ENCODE assay signal across 8 mouse cellular contexts in the genomic region with DNA sequence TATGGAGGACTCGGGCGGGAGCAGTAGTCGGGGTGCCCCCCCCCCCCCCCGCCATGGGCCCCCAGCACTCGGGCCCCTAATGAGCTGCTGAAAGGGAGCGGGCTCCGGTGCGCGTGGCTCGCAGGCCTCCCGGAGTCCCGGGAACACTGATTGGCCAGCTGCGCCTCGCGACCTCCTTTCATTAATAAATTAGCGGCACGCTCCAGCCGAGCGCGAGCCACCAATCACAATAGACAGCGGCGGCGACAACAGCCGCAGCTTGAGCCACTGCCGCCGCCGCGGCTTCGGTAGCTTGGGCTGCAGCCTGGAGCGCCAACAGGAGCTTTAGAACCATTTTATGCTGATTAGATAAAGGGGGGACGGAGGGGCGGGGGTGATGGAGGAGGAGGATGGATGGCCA. TPM values are rescaled to one million over a fixed set of nuclear protein-coding genes. Genes with fewer than 3 reads are reported as not detected.
DNase-seq lines count a peak whose midpoint lies in the region; ATAC-seq and TF ChIP-seq lines count a peak whose summit lies in the region.

No protein-coding gene starts in this region.

- peak overlapping the region; percentile 52 for H3K4me3 ChIP-seq in heart, adult 2 months
- H3K4me3 ChIP-seq in heart, embryonic 13.5 days = peak overlapping the region; percentile 57
- peak overlapping the region; percentile 59 for H3K4me3 ChIP-seq in midbrain, embryonic 15.5 days

- no peak overlapping the region for H3K9ac ChIP-seq in heart, adult 2 months (ENCODE audit: low read depth, low read length)
- peak overlapping the region; percentile 38; the same call in 1 of the 2 replicates for H3K9ac ChIP-seq in heart, embryonic 13.5 days
- H3K9ac ChIP-seq in midbrain, embryonic 15.5 days = peak overlapping the region; percentile 55

- ATAC-seq in heart, embryonic 13.5 days (ENCODE audit: extremely low read depth, insufficient number of reproducible peaks, low FRiP score, low TSS enrichment) = no peak; the same call in 1 of the 2 replicates
- ATAC-seq in midbrain, embryonic 15.5 days (replicated peaks) = peak; percentile 70

- H3K9me3 ChIP-seq in heart, embryonic 13.5 days = no peaks in the 10 kb centered on the region
- no peaks in the 10 kb centered on the region for H3K9me3 ChIP-seq in midbrain, embryonic 15.5 days

- TF ChIP-seq CTCF in heart, adult 2 months (IDR thresholded peaks at IDR 0.05) = no peak

- H3K79me2 ChIP-seq in heart, adult 2 months (replicated peaks; ENCODE audit: control insufficient read depth, insufficient read depth, low read length) = no peaks in the 10 kb centered on the region

- intact Hi-C loops in heart, adult 2 months (cut with DNase I) = loop anchor here (10.0 kb wide), 1 partner anchor 1582 kb away; no protein-coding TSS in a partner anchor
- intact Hi-C loops in gastrocnemius, postnatal 36 days (cut with DNase I) = no loop called here

- no peaks in the 10 kb centered on the region; the same call in 1 of the 2 replicates for H3K4me1 ChIP-seq in heart, adult 2 months (ENCODE audit: control insufficient read depth, insufficient read depth, low read length)
- peaks cover 42% of the 10 kb centered on the region for H3K4me1 ChIP-seq in heart, embryonic 13.5 days
- peaks cover 56% of the 10 kb centered on the region for H3K4me1 ChIP-seq in midbrain, embryonic 15.5 days

- peaks cover 38% of the 10 kb centered on the region for H3K27me3 ChIP-seq in heart, adult 2 months (ENCODE audit: control insufficient read depth, insufficient read depth, low read length)
- H3K27me3 ChIP-seq in heart, embryonic 13.5 days (replicated peaks) = peaks cover 96% of the 10 kb centered on the region
- peaks cover 52% of the 10 kb centered on the region for H3K27me3 ChIP-seq in midbrain, embryonic 15.5 days (replicated peaks)

- TF ChIP-seq POLR2A in heart, adult 2 months (IDR thresholded peaks at IDR 0.05; ENCODE audit: insufficient read depth, low read depth, low read length) = no peak

- WGBS in heart, adult 2 months = 2% methylated on average over 32 of the region's 32 CpGs
- 2% methylated on average over 28 of the region's 32 CpGs for WGBS in heart, embryonic 13.5 days
- under 1% methylated on average over 32 of the region's 32 CpGs for WGBS in midbrain, embryonic 15.5 days

- TF ChIP-seq EP300 in heart, adult 2 months (IDR thresholded peaks at IDR 0.05; ENCODE audit: insufficient read depth, low read depth, low read length) = no peak

- H3K4me2 ChIP-seq in heart, embryonic 13.5 days = peak overlapping the region; percentile 94
- H3K4me2 ChIP-seq in midbrain, embryonic 15.5 days = peak overlapping the region; percentile 94

- no peaks in the 10 kb centered on the region for H3K36me3 ChIP-seq in heart, adult 2 months (ENCODE audit: control insufficient read depth, insufficient read depth, low read length)
- H3K36me3 ChIP-seq in heart, embryonic 13.5 days = no peaks in the 10 kb centered on the region
- H3K36me3 ChIP-seq in midbrain, embryonic 15.5 days (replicated peaks) = no peaks in the 10 kb centered on the region

- H3K27ac ChIP-seq in heart, adult 2 months = no peak overlapping the region
- no peak overlapping the region for H3K27ac ChIP-seq in heart, embryonic 13.5 days (replicated peaks)
- peak overlapping the region; percentile 78 for H3K27ac ChIP-seq in midbrain, embryonic 15.5 days

- DNase-seq in heart, adult 2 months = peak; percentile 19 to 42
- no peak for DNase-seq in heart, adult 8-10 months (ENCODE audit: low spot score)
- peak; percentile 18 for DNase-seq in brain, adult 2 months (ENCODE audit: low read depth, low spot score)
- DNase-seq in kidney, postnatal 25 days = peak; percentile 29 to 50
- no peak for DNase-seq in testis, postnatal 10 days (ENCODE audit: low spot score)
- no peak for DNase-seq in gastrocnemius, postnatal 36 days

RNA-seq across cellular contexts. Expression of a gene that starts 0.4 kb away (rescaled TPM):
- not detected for total RNA-seq in heart, adult 2 months (2021)
- not detected in 2 replicates for polyA plus RNA-seq in heart, adult 2 months (2012; rRNA removed)
- total RNA-seq in heart, adult 8-10 months (2022) = not detected
- polyA plus RNA-seq in heart, embryonic 13.5 days (2015; fragmentation: Nextera tagmentation; extraction: Ambion mirVana) = not detected in 2 replicates
- polyA plus RNA-seq in midbrain, embryonic 15.5 days (2015; fragmentation: Nextera tagmentation; extraction: Ambion mirVana) = 15.1 and 16.5 TPM in 2 replicates
- total RNA-seq in gastrocnemius, postnatal 36 days (2021) = not detected

Comparison
In these comparisons a context has a peak if more than half of its experiments do, and no peak if none do; other contexts are left out.
1. DNase-seq: peak in heart, adult 2 months (2 of 2), brain, adult 2 months (single experiment) and kidney, postnatal 25 days (2 of 2); none in heart, adult 8-10 months (single experiment), testis, postnatal 10 days (single experiment) and gastrocnemius, postnatal 36 days (0 of 2).
2. Peak in every context shown above with its lines, with median percentiles within 50 percentile points of each other: H3K4me3 ChIP-seq.